Mouse (Mus musculus) midbrain, embryonic 12.5 days (tissue): ENCODE measurements around the gene Ecm1. TPM values are rescaled to one million over a fixed set of nuclear protein-coding genes. Genes with fewer than 3 reads are reported as not detected.

Source experiments
- ATAC-seq: fragments of 200-750 bp; cut with Nextera tagmentation; 2 replicates; pipeline ENCODE4 v1.8.0; 2017; ENCODE audit warnings: low read depth, moderate TSS enrichment, moderate library complexity; ENCODE audit not compliant: low FRiP score
- H3K27ac ChIP-seq: fragments of 300-500 bp; sonication (generic); replicated peaks from 2 replicates; pipeline ENCODE4 v1.5.1; 2016; ENCODE audit warnings: mild to moderate bottlenecking
- H3K27me3 ChIP-seq: fragments of 300-500 bp; sonication (generic); 2 replicates; pipeline ENCODE4 v1.6.1; 2016; ENCODE audit warnings: mild to moderate bottlenecking
- H3K36me3 ChIP-seq: fragments of 300-500 bp; sonication (generic); 2 replicates; pipeline ENCODE4 v1.6.1; 2016
- H3K4me1 ChIP-seq: fragments of 300-500 bp; sonication (generic); 2 replicates; pipeline ENCODE4 v1.6.1; 2016
- H3K4me2 ChIP-seq: fragments of 300-500 bp; sonication (generic); replicated peaks from 2 replicates; pipeline ENCODE4 v1.6.1; 2016; ENCODE audit warnings: mild to moderate bottlenecking, moderate library complexity
- H3K4me3 ChIP-seq: fragments of 300-500 bp; sonication (generic); 2 replicates; pipeline ENCODE4 v1.5.1; 2016; ENCODE audit warnings: mild to moderate bottlenecking
- H3K9ac ChIP-seq: fragments of 300-500 bp; sonication (generic); replicated peaks from 2 replicates; pipeline ENCODE4 v1.6.1; 2016; ENCODE audit warnings: mild to moderate bottlenecking, moderate library complexity
- H3K9me3 ChIP-seq: fragments of 300-500 bp; sonication (generic); 2 replicates; pipeline ENCODE4 v1.6.1; 2016; ENCODE audit warnings: mild to moderate bottlenecking
- WGBS: fragments of 180-500 bp; shearing (Covaris S2); methylation state at CpG from one replicate; pipeline ENCODE4 v1.1.7; 2016; 5-methylcytosine and 5-hydroxymethylcytosine counted together
- polyA plus RNA-seq: library from polyadenylated mRNA; unstranded; fragments of >200 nt; fragmentation: Nextera tagmentation; extraction: Ambion mirVana; gene quantifications from 2 replicates; pipeline ENCODE4 v1.2.1, GENCODE M21; 2016

The Ecm1 gene
- polyA plus RNA-seq, result 12.8 and 14.2 TPM in 2 replicates

GRCm38 (mm10) chr3:95739353-95740104 is at the start of gene Ecm1:
Gene Ecm1, minus strand, starts transcription at chr3:95739569.
- Histone ChIP-seq H3K4me3 (no peak within 1 kb of the TSS), H3K9ac (no peak within 1 kb of the TSS), H3K27me3 (no peaks in the 10 kb centered on the region), H3K27ac (no peak within 1 kb of the TSS), H3K9me3 (no peaks in the 10 kb centered on the region), H3K36me3 (peaks cover 82% of the 10 kb centered on the region), H3K4me2 (no peak within 1 kb of the TSS), H3K4me1 (no peaks in the 10 kb centered on the region)
- 89% methylated on average over 7 of the region's 7 CpGs for WGBS
- no peak for ATAC-seq

- H3K36me3 ChIP-seq, result peaks cover 71% of the 10 kb centered on the region
Measured at GRCm38 (mm10) chr3:95785501-95785900, 46.1 kb upstream of the Ecm1 start.

GRCm38 (mm10) chr3:95771985-95772384 is 32.6 kb upstream of the Ecm1 start:
- Histone ChIP-seq H3K4me2 (no peak overlapping the region), H3K36me3 (peaks cover 74% of the 10 kb centered on the region), H3K4me3 (no peak overlapping the region), H3K27ac (no peak overlapping the region), H3K27me3 (no peaks in the 10 kb centered on the region), H3K9ac (no peak overlapping the region), H3K4me1 (no peaks in the 10 kb centered on the region), H3K9me3 (no peaks in the 10 kb centered on the region)
- no peak for ATAC-seq

More at GRCm38 (mm10) chr3:95785501-95785900, 46.1 kb upstream of the Ecm1 start:
- H3K4me3 ChIP-seq, result no peak overlapping the region
- no peak for ATAC-seq
- no peak overlapping the region for H3K27ac ChIP-seq
- H3K9me3 ChIP-seq, result no peaks in the 10 kb centered on the region
- no peak overlapping the region for H3K4me2 ChIP-seq
- H3K4me1 ChIP-seq, result no peaks in the 10 kb centered on the region
- no peaks in the 10 kb centered on the region for H3K27me3 ChIP-seq
- WGBS, result 96% methylated on average over 4 of the region's 4 CpGs
- H3K9ac ChIP-seq, result no peak overlapping the region

GRCm38 (mm10) chr3:95765534-95765933 is 26.2 kb upstream of the Ecm1 start:
- Histone ChIP-seq H3K9ac (no peak overlapping the region), H3K36me3 (peaks cover 62% of the 10 kb centered on the region), H3K4me1 (no peaks in the 10 kb centered on the region), H3K27me3 (no peaks in the 10 kb centered on the region), H3K4me2 (no peak overlapping the region), H3K27ac (no peak overlapping the region), H3K9me3 (no peaks in the 10 kb centered on the region), H3K4me3 (no peak overlapping the region)
- 93% methylated on average over 10 of the region's 10 CpGs for WGBS
- ATAC-seq, result no peak

GRCm38 (mm10) chr3:95763811-95764210 is 24.4 kb upstream of the Ecm1 start:
- 67% methylated on average over 10 of the region's 10 CpGs for WGBS
- Histone ChIP-seq H3K9me3 (no peaks in the 10 kb centered on the region), H3K4me2 (no peak overlapping the region), H3K36me3 (peaks cover 49% of the 10 kb centered on the region), H3K4me3 (no peak overlapping the region), H3K27me3 (no peaks in the 10 kb centered on the region), H3K9ac (no peak overlapping the region), H3K4me1 (no peaks in the 10 kb centered on the region), H3K27ac (no peak overlapping the region)
- no peak for ATAC-seq

- 42% methylated on average over 6 of the region's 6 CpGs for WGBS
- Histone ChIP-seq H3K9me3 (no peaks in the 10 kb centered on the region), H3K9ac (no peak overlapping the region), H3K4me1 (no peaks in the 10 kb centered on the region; the same call in 1 of the 2 replicates), H3K4me2 (no peak overlapping the region), H3K4me3 (no peak overlapping the region), H3K36me3 (peaks cover 41% of the 10 kb centered on the region), H3K27me3 (no peaks in the 10 kb centered on the region), H3K27ac (no peak overlapping the region)
- no peak for ATAC-seq
Measured at GRCm38 (mm10) chr3:95762961-95763360, 23.6 kb upstream of the Ecm1 start.

- H3K4me1 ChIP-seq, result no peaks in the 10 kb centered on the region; the same call in 1 of the 2 replicates
- H3K4me3 ChIP-seq, result no peak overlapping the region
- H3K27me3 ChIP-seq, result no peaks in the 10 kb centered on the region
- H3K4me2 ChIP-seq, result no peak overlapping the region
- no peak for ATAC-seq
- no peak overlapping the region; the same call in 1 of the 2 replicates for H3K9ac ChIP-seq
- no peak overlapping the region for H3K27ac ChIP-seq
- peaks cover 31% of the 10 kb centered on the region for H3K36me3 ChIP-seq
- no peaks in the 10 kb centered on the region for H3K9me3 ChIP-seq
- WGBS, result 55% methylated on average over 4 of the region's 4 CpGs
Measured at GRCm38 (mm10) chr3:95761771-95762170, 22.4 kb upstream of the Ecm1 start.

- ATAC-seq, result no peak
- Histone ChIP-seq H3K4me2 (no peak overlapping the region), H3K4me1 (no peaks in the 10 kb centered on the region; the same call in 1 of the 2 replicates), H3K9ac (no peak overlapping the region), H3K9me3 (no peaks in the 10 kb centered on the region), H3K27me3 (no peaks in the 10 kb centered on the region), H3K4me3 (no peak overlapping the region), H3K36me3 (peaks cover 22% of the 10 kb centered on the region), H3K27ac (no peak overlapping the region)
Measured at GRCm38 (mm10) chr3:95760656-95761055, 21.3 kb upstream of the Ecm1 start.

- Histone ChIP-seq H3K9me3 (no peaks in the 10 kb centered on the region), H3K4me1 (peaks cover 2% of the 10 kb centered on the region; the same call in 1 of the 2 replicates), H3K9ac (no peak within 1 kb of the TSS), H3K4me3 (no peak within 1 kb of the TSS), H3K27ac (no peak within 1 kb of the TSS), H3K4me2 (no peak within 1 kb of the TSS), H3K36me3 (peaks cover 16% of the 10 kb centered on the region), H3K27me3 (no peaks in the 10 kb centered on the region)
- 82% methylated on average over 6 of the region's 6 CpGs for WGBS
- no peak for ATAC-seq
Measured at GRCm38 (mm10) chr3:95760106-95760505, 20.7 kb upstream of the Ecm1 start, which contains the start of gene Tars2. Gene Tars2, minus strand, starts transcription at chr3:95760206.

- no peak overlapping the region for H3K9ac ChIP-seq
- H3K36me3 ChIP-seq, result peaks cover 1% of the 10 kb centered on the region; the same call in 1 of the 2 replicates
- H3K4me2 ChIP-seq, result no peak overlapping the region
- H3K27ac ChIP-seq, result no peak overlapping the region
- WGBS, result 55% methylated on average over 9 of the region's 9 CpGs
- H3K4me3 ChIP-seq, result no peak overlapping the region
- no peak for ATAC-seq
- H3K9me3 ChIP-seq, result no peaks in the 10 kb centered on the region
- H3K4me1 ChIP-seq, result peaks cover 9% of the 10 kb centered on the region
- no peaks in the 10 kb centered on the region for H3K27me3 ChIP-seq
Measured at GRCm38 (mm10) chr3:95758467-95759218, 19.3 kb upstream of the Ecm1 start.

GRCm38 (mm10) chr3:95756808-95757207 is 17.4 kb upstream of the Ecm1 start:
- 91% methylated on average over 2 of the region's 2 CpGs for WGBS
- H3K4me2 ChIP-seq, result no peak overlapping the region
- no peak for ATAC-seq
- H3K36me3 ChIP-seq, result peaks cover 7% of the 10 kb centered on the region
- H3K9me3 ChIP-seq, result no peaks in the 10 kb centered on the region
- H3K4me3 ChIP-seq, result no peak overlapping the region
- no peaks in the 10 kb centered on the region for H3K27me3 ChIP-seq
- no peak overlapping the region for H3K27ac ChIP-seq
- peaks cover 9% of the 10 kb centered on the region for H3K4me1 ChIP-seq
- no peak overlapping the region for H3K9ac ChIP-seq
